Mouse (Mus musculus): Measurements from ENCODE around the gene Ice2.

- no peak for TF ChIP-seq CTCF (IDR thresholded peaks at IDR 0.05)
- no peak for TF ChIP-seq EP300 (IDR thresholded peaks at IDR 0.05)
These were observed 71.3 kb downstream of the Ice2 start for GRCm38 (mm10) chr9:69468991-69469390.
